Mouse (Mus musculus): ENCODE data around the gene Cmtm1. TPM values are rescaled to one million over a fixed set of nuclear protein-coding genes. Genes with fewer than 3 reads are reported as not detected.
"Not testable (repeated sequence)": the region's sequence is repeated elsewhere in the genome, so short reads cannot be mapped to it uniquely, and the experiment has no call there.

Gene Cmtm1
- total and polyA plus RNA-seq, 3 experiments = not detected

- H3K4me3 ChIP-seq (replicated peaks in 1 of 3; ENCODE audit: low read depth in 2 of 3, low read length in 2 of 3, poor library complexity in 1 of 3) = no peak overlapping the region
- H3K79me2 ChIP-seq (replicated peaks; ENCODE audit: control insufficient read depth, extremely low read depth, insufficient read depth, poor library complexity, severe bottlenecking) = no peaks in the 10 kb centered on the region
- H3K4me2 ChIP-seq (ENCODE audit: insufficient read depth, low read depth, poor library complexity, severe bottlenecking) = no peak overlapping the region
- H3K27ac ChIP-seq (ENCODE audit: insufficient read depth, low read depth) = no peak overlapping the region
- in situ Hi-C loops (cut with MboI; ENCODE audit: low pct_ligation_motif_present, low pct_unique_long_range_greater_than_20kb, low sequenced_read_pairs) = no loop called here
- no peaks in the 10 kb centered on the region for H3K9me3 ChIP-seq (replicated peaks; ENCODE audit: low read length)
- H3K9ac ChIP-seq (ENCODE audit: insufficient read depth, low read depth) = no peak overlapping the region
- no peaks in the 10 kb centered on the region for H3K36me3 ChIP-seq (replicated peaks in 1 of 2; ENCODE audit: control insufficient read depth in 1 of 2, insufficient read depth in 1 of 2, low read length in 1 of 2)
- H3K27me3 ChIP-seq (replicated peaks) = peaks cover 3% of the 10 kb centered on the region
- no peaks in the 10 kb centered on the region for H3K4me1 ChIP-seq (ENCODE audit: control insufficient read depth in 1 of 2, insufficient read depth in 2 of 2)
- dilution Hi-C loops (cut with MboI; ENCODE audit: extremely low pct_ligation_motif_present, extremely low pct_unique_long_range_greater_than_20kb, low sequenced_read_pairs) = no loop called here
- TF ChIP-seq NELFE (IDR thresholded peaks at IDR 0.05; ENCODE audit: low read depth, low read length) (no peak), CTCF (conservative IDR thresholded peaks at IDR 0.05 in 1 of 2, IDR thresholded peaks at IDR 0.05 in 1 of 2; ENCODE audit: low read depth in 2 of 2, low read length in 2 of 2) (peak in 1 of 2 experiments; percentile 35; a peak in 1 of 4 replicates), CHD1 (IDR thresholded peaks at IDR 0.05; ENCODE audit: low read depth, low read length) (no peak), RAD21 (IDR thresholded peaks at IDR 0.05; ENCODE audit: low read depth, low read length) (peak; percentile 11)
- DNase-seq (ENCODE audit: extremely low read depth) = no peak
Observed at GRCm38 (mm10) chr8:104313311-104313710, 3.4 kb upstream of the Cmtm1 start.

- H3K27me3 ChIP-seq (replicated peaks); H3K27ac ChIP-seq (ENCODE audit: insufficient read depth, low read depth); H3K9me3 ChIP-seq (replicated peaks; ENCODE audit: low read length); DNase-seq (ENCODE audit: extremely low read depth); H3K4me3 ChIP-seq (replicated peaks in 1 of 3; ENCODE audit: low read depth in 2 of 3, low read length in 2 of 3, poor library complexity in 1 of 3); H3K4me2 ChIP-seq (ENCODE audit: insufficient read depth, low read depth, poor library complexity, severe bottlenecking); H3K36me3 ChIP-seq (replicated peaks in 1 of 2; ENCODE audit: control insufficient read depth in 1 of 2, insufficient read depth in 1 of 2, low read length in 1 of 2); H3K79me2 ChIP-seq (replicated peaks; ENCODE audit: control insufficient read depth, extremely low read depth, insufficient read depth, poor library complexity, severe bottlenecking); H3K4me1 ChIP-seq (ENCODE audit: control insufficient read depth in 1 of 2, insufficient read depth in 2 of 2); H3K9ac ChIP-seq (ENCODE audit: insufficient read depth, low read depth); in situ Hi-C loops (cut with MboI; ENCODE audit: low pct_ligation_motif_present, low pct_unique_long_range_greater_than_20kb, low sequenced_read_pairs); dilution Hi-C loops (cut with MboI; ENCODE audit: extremely low pct_ligation_motif_present, extremely low pct_unique_long_range_greater_than_20kb, low sequenced_read_pairs): not testable (repeated sequence)
Observed at GRCm38 (mm10) chr8:104312023-104312422, 2.1 kb upstream of the Cmtm1 start.

GRCm38 (mm10) chr8:104308341-104308740 is 1.6 kb downstream of the Cmtm1 start:
- H3K79me2 ChIP-seq (replicated peaks; ENCODE audit: control insufficient read depth, extremely low read depth, insufficient read depth, poor library complexity, severe bottlenecking); H3K9ac ChIP-seq (ENCODE audit: insufficient read depth, low read depth); H3K9me3 ChIP-seq (replicated peaks; ENCODE audit: low read length); H3K4me2 ChIP-seq (ENCODE audit: insufficient read depth, low read depth, poor library complexity, severe bottlenecking); H3K36me3 ChIP-seq (replicated peaks in 1 of 2; ENCODE audit: control insufficient read depth in 1 of 2, insufficient read depth in 1 of 2, low read length in 1 of 2); H3K27ac ChIP-seq (ENCODE audit: insufficient read depth, low read depth); H3K4me3 ChIP-seq (replicated peaks in 1 of 3; ENCODE audit: low read depth in 2 of 3, low read length in 2 of 3, poor library complexity in 1 of 3); DNase-seq (ENCODE audit: extremely low read depth); in situ Hi-C loops (cut with MboI; ENCODE audit: low pct_ligation_motif_present, low pct_unique_long_range_greater_than_20kb, low sequenced_read_pairs); H3K4me1 ChIP-seq (ENCODE audit: control insufficient read depth in 1 of 2, insufficient read depth in 2 of 2); H3K27me3 ChIP-seq (replicated peaks); dilution Hi-C loops (cut with MboI; ENCODE audit: extremely low pct_ligation_motif_present, extremely low pct_unique_long_range_greater_than_20kb, low sequenced_read_pairs): not testable (repeated sequence)

- TF ChIP-seq NRF1 (IDR thresholded peaks at IDR 0.05; ENCODE audit: low read depth, low read length) = no peak
- no peak for TF ChIP-seq MEF2A (IDR thresholded peaks at IDR 0.05; ENCODE audit: borderline replicate concordance, low read depth, low read length)
- no peak for TF ChIP-seq RAD21 (IDR thresholded peaks at IDR 0.05; ENCODE audit: low read depth, low read length)
- no peak for TF ChIP-seq ZC3H11A (IDR thresholded peaks at IDR 0.05; ENCODE audit: low read depth, low read length)
- no peak for TF ChIP-seq UBTF (IDR thresholded peaks at IDR 0.05; ENCODE audit: low read depth, low read length)
- no peak overlapping the region for H3K9ac ChIP-seq (ENCODE audit: insufficient read depth, low read depth)
- H3K79me2 ChIP-seq (replicated peaks; ENCODE audit: control insufficient read depth, extremely low read depth, insufficient read depth, poor library complexity, severe bottlenecking) = no peaks in the 10 kb centered on the region
- DNase-seq (ENCODE audit: extremely low read depth) = no peak
- dilution Hi-C loops (cut with MboI; ENCODE audit: extremely low pct_ligation_motif_present, extremely low pct_unique_long_range_greater_than_20kb, low sequenced_read_pairs) = no loop called here
- H3K4me2 ChIP-seq (ENCODE audit: insufficient read depth, low read depth, poor library complexity, severe bottlenecking) = no peak overlapping the region
- no peaks in the 10 kb centered on the region for H3K4me1 ChIP-seq (ENCODE audit: control insufficient read depth in 1 of 2, insufficient read depth in 2 of 2)
- no peak overlapping the region for H3K4me3 ChIP-seq (replicated peaks in 1 of 3; ENCODE audit: low read depth in 2 of 3, low read length in 2 of 3, poor library complexity in 1 of 3)
- H3K9me3 ChIP-seq (replicated peaks; ENCODE audit: low read length) = peaks cover 4% of the 10 kb centered on the region
- no peaks in the 10 kb centered on the region for H3K36me3 ChIP-seq (replicated peaks in 1 of 2; ENCODE audit: control insufficient read depth in 1 of 2, insufficient read depth in 1 of 2, low read length in 1 of 2)
- H3K27ac ChIP-seq (ENCODE audit: insufficient read depth, low read depth) = no peak overlapping the region
- H3K27me3 ChIP-seq (replicated peaks) = no peaks in the 10 kb centered on the region
- in situ Hi-C loops (cut with MboI; ENCODE audit: low pct_ligation_motif_present, low pct_unique_long_range_greater_than_20kb, low sequenced_read_pairs) = no loop called here
Observed at GRCm38 (mm10) chr8:104304962-104305361, 5.0 kb downstream of the Cmtm1 start.

DNA sequence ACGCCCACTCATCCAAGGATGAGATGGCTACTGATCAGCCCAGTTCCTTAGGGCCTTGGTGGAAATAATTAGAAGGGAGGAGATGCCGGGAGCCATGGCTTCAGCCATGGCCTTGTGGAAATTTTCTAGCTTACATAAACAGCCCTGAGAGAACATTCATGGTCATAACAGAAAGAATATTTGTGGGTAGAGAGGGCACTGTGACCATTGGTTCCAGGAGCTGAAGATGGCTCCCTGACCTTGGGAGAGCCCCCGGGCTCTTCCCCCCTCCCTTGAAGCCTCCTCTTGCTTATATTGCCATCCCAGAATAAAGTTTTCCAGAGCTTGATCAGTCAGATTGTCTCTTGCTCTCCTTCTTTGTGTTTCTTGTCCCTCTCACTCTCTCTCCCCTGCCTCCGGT is 7.4 kb downstream of the Cmtm1 start:
- H3K27me3 ChIP-seq (replicated peaks); H3K79me2 ChIP-seq (replicated peaks; ENCODE audit: control insufficient read depth, extremely low read depth, insufficient read depth, poor library complexity, severe bottlenecking); dilution Hi-C loops (cut with MboI; ENCODE audit: extremely low pct_ligation_motif_present, extremely low pct_unique_long_range_greater_than_20kb, low sequenced_read_pairs); H3K36me3 ChIP-seq (replicated peaks in 1 of 2; ENCODE audit: control insufficient read depth in 1 of 2, insufficient read depth in 1 of 2, low read length in 1 of 2); in situ Hi-C loops (cut with MboI; ENCODE audit: low pct_ligation_motif_present, low pct_unique_long_range_greater_than_20kb, low sequenced_read_pairs); H3K9ac ChIP-seq (ENCODE audit: insufficient read depth, low read depth); H3K4me3 ChIP-seq (replicated peaks in 1 of 3; ENCODE audit: low read depth in 2 of 3, low read length in 2 of 3, poor library complexity in 1 of 3); H3K4me2 ChIP-seq (ENCODE audit: insufficient read depth, low read depth, poor library complexity, severe bottlenecking); H3K4me1 ChIP-seq (ENCODE audit: control insufficient read depth in 1 of 2, insufficient read depth in 2 of 2); DNase-seq (ENCODE audit: extremely low read depth); H3K9me3 ChIP-seq (replicated peaks; ENCODE audit: low read length); H3K27ac ChIP-seq (ENCODE audit: insufficient read depth, low read depth): not testable (repeated sequence)
